Mouse (Mus musculus) erythroblast, adult 5-6 weeks (primary cell): ENCODE measurements around the gene Rapgefl1. TPM values are rescaled to one million over a fixed set of nuclear protein-coding genes. Genes with fewer than 3 reads are reported as not detected.

ENCODE experiments used
- ATAC-seq: replicated peaks from 2 replicates; pipeline ENCODE4 v1.8.0; 2016; ENCODE audit warnings: moderate number of reproducible peaks, mild to moderate bottlenecking, moderate TSS enrichment, inconsistent platforms; ENCODE audit not compliant: poor library complexity, low FRiP score, severe bottlenecking
- total RNA-seq, 2 experiments: library from RNA; stranded (forward) in 1 of 2; stranded (reverse) in 1 of 2; fragments of 150-400 nt in 1 of 2; fragments of 200-764, 138-1000 nt in 1 of 2; gene quantifications; 2 replicates each; pipeline versions ENCODE4 v1.2.3 to v1.2.4; 2015 to 2017; ENCODE audit warnings: low replicate concordance in 2 of 2

Rapgefl1 gene
- total RNA-seq, 2 experiments from 2014 or later: not detected

- ATAC-seq: no peak
Observed at GRCm38 (mm10) chr11:98850100-98851093, 13.8 kb downstream of the Rapgefl1 start.

- ATAC-seq: no peak
Observed at GRCm38 (mm10) chr11:98854116-98854515, 17.5 kb downstream of the Rapgefl1 start.

GRCm38 (mm10) chr11:98854659-98855058 lies 18.1 kb downstream of the Rapgefl1 start:
- ATAC-seq: no peak

GRCm38 (mm10) chr11:98858759-98859731 lies 22.5 kb downstream of the Rapgefl1 start:
- peak; percentile 70 for ATAC-seq

- peak; percentile 94 for ATAC-seq
Observed at GRCm38 (mm10) chr11:98863028-98863750, 26.6 kb downstream of the Rapgefl1 start, which contains the start of gene Wipf2. TSS of gene Wipf2 (plus strand) at chr11:98863638.

- ATAC-seq: peak; percentile 25
Observed at GRCm38 (mm10) chr11:98863751-98864429, 27.3 kb downstream of the Rapgefl1 start.

GRCm38 (mm10) chr11:98867293-98867692 lies 30.7 kb downstream of the Rapgefl1 start:
- ATAC-seq: no peak

GRCm38 (mm10) chr11:98869906-98870305 lies 33.3 kb downstream of the Rapgefl1 start:
- ATAC-seq: no peak

- ATAC-seq: no peak
Observed at GRCm38 (mm10) chr11:98870791-98871190, 34.2 kb downstream of the Rapgefl1 start.

GRCm38 (mm10) chr11:98871416-98871815 lies 34.8 kb downstream of the Rapgefl1 start:
- ATAC-seq: no peak

- ATAC-seq: no peak
Observed at GRCm38 (mm10) chr11:98872040-98872439, 35.5 kb downstream of the Rapgefl1 start.

- ATAC-seq: peak; percentile 92
Observed at GRCm38 (mm10) chr11:98873900-98874299, 37.3 kb downstream of the Rapgefl1 start.

- ATAC-seq: no peak
Observed at GRCm38 (mm10) chr11:98877001-98877400, 40.4 kb downstream of the Rapgefl1 start.

GRCm38 (mm10) chr11:98887703-98888102 lies 51.1 kb downstream of the Rapgefl1 start:
- peak; percentile 92 for ATAC-seq

- ATAC-seq: no peak
Observed at GRCm38 (mm10) chr11:98889077-98889476, 52.5 kb downstream of the Rapgefl1 start.

GRCm38 (mm10) chr11:98889977-98890376 lies 53.4 kb downstream of the Rapgefl1 start:
- no peak for ATAC-seq

GRCm38 (mm10) chr11:98892426-98892825 lies 55.8 kb downstream of the Rapgefl1 start:
- ATAC-seq: no peak

- ATAC-seq: no peak
Observed at GRCm38 (mm10) chr11:98900529-98901125, 64.0 kb downstream of the Rapgefl1 start.
